Mouse (Mus musculus) retina, postnatal 7 days (tissue): Measurements from ENCODE around the gene Lbx2.

ENCODE experiments used
- DNase-seq: peaks from one replicate; pipeline ENCODE4 v3.0.0-alpha.2; 2012; ENCODE audit warnings: low read depth, low spot score

Gene Lbx2

DNA sequence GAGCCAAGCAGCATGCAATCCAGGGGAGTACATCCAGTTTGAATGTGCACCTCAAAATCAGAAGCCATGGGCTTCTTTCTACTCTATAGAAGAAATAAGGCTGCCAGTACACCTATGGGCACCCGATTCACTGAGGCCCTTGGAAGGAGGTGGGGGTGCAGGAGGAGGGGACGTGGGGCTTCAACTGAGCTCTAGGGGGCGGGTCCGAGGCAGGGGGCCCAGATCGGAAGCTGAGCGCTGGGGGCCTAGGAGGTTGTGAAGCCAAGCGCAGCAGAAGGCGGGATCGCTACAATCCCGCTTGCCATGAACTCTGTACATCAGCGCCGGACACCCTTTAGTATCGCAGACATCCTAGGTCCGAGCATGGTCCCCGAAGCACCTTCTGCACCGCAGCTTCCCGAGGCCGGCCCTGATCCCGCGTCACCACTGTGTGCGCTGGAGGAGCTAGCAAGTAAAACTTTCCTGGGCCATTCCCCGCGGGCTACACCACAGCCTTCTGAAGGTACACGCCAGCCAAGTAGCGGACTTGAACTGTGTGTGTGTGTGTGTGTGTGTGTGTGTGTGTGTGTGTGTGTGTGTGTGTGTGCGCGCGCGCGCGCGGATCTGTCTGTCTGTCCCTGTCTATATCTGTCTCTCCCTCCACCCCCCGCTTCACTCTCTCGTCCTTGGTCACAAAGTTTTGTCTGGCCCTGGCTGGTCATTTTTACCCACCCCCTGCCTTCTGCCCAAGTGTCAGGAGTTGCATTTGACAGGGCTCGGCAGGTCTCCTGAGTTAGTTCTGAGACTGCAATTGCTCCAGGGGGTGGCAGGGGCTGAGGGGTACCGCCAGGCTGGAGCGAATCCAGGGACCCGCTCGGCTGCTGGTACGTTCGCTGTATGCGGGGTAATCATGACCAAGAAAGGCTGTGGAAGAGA is at the start of gene Lbx2:
Lbx2 (plus strand) TSS at position 247 of the 915 bp plus-strand sequence.
- DNase-seq: no peak

GRCm38 (mm10) chr6:83037188-83037587 is 49.0 kb upstream of the Lbx2 start:
- no peak for DNase-seq

DNA sequence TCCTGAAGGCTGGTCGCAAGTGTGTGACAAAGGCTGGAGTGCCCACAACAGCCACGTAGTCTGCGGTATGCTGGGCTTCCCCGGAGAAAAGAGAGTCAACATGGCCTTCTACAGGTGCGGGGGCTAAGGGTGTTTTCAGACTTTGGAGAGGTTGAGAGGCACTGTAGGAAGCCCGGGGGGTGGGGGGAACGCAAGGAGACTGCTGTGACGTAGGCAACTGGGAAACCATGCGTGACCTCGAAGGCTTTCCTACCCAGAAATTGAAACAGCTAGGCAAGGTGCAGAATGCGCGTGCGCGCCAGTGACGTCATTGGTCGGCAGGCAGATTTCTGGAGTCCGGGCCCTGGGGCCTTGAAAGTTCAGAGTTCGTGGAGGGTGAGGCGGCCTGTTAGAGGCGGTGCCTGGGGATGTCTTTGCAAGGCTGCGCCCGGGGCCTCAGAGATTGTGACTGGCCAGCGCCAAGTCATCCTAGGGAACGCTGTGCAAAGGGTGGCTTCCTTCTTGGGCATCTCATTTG is 47.6 kb upstream of the Lbx2 start:
- DNase-seq: peak; percentile 68

DNA sequence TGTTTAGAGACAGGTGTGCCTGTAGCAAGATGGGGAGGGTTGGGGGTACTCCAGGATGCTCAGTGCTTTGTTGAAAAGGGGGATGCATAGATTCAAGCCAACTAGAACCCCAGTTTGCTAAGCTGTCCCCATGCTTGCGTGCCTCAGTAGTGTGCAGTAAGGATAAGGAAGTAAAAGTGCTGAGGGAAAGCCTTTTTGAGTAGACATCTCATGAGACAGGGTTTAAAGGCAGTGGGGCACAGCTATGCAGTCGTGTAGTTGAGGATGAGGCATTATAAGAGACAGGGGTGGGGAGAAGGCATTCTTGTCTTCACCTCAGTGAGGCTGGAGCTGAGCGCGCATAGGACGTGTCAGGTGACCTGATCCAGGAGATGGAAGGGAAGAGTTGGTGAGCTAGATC is 45.6 kb upstream of the Lbx2 start:
- no peak for DNase-seq

GRCm38 (mm10) chr6:83043561-83043960 is 42.6 kb upstream of the Lbx2 start:
- DNase-seq: no peak

- DNase-seq: no peak
These were observed 42.2 kb upstream of the Lbx2 start for GRCm38 (mm10) chr6:83043993-83044392.

- no peak for DNase-seq
These were observed 41.4 kb upstream of the Lbx2 start for GRCm38 (mm10) chr6:83044742-83045141.

GRCm38 (mm10) chr6:83049367-83049766 is 36.8 kb upstream of the Lbx2 start:
- no peak for DNase-seq

DNA sequence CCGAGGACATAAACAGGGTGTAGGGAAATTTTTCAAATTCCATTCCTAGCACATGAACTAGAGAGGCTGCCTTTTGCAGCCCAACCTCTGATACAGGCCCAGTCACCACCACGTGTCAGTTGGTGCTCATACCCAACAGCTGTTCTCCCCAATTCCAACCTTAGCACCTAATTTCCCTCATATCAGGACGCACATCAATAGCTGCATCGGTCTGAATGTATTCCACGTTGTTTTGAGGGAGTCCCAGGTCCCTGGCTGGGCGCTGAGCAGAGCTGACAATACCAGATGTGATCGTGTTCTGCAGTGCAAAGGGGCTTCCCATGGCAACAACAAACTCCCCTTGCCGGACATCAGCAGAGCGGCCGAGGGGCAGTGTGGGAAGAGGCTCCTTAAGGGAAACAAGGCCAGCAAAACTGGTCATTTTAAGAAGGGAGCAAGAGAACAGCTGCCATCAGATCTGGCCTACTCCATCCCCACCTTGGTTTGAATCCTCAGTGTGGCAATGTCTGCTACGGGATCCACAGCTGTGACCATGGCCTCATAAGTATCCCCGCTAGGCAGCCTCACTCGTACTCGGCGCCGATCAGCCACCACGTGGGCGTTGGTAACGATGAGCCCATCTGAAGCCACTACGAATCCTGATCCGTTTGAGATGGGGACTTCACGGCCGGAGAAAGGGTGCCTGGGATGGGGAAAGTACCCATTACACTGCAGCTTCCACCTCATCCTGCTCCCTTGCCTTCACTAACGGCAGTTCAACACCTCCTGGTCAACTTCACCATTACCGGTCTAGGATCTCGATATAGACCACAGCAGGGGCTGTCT is 32.8 kb upstream of the Lbx2 start:
- DNase-seq: no peak

DNA sequence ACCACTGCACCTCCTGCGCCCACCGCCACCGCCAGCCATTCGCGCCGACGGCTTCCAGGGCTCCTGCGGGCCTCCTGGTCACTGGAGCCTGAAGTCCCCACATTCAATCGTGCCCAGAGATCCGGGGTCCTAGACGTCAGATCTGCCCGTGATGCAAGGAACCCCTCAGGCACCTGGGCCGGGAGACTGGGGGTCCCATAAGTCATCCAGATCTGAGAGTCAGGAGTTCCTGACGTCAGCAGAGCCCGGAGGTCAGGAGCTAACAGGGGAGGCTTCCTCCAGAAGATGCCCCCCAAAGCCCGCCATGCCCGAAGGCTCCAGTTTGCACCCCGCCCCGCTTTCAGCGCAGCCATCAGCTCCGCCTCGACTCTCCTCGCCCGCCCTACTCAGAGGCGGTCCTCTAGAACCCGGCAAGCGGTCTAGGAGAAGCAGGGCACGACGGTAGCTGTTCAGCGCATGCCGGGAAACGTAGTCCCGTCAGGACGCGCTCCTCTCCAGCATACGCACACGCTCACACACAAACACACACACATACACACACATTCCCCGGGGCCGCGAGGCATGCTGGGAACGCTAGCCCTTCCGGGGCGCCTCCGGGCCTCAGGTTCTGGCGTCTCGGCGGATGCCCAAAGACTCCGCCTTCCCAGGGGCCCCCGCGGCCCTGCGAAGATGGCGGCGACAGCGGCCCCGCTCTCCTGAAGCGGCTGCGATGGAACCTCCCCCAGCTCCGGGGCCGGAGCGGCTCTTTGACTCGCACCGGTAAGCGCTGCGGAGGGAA is 31.9 kb upstream of the Lbx2 start, which contains the start of gene Aup1:
Aup1 (plus strand) TSS at position 448 of the 778 bp plus-strand sequence.
- DNase-seq: peak; percentile 98

GRCm38 (mm10) chr6:83054871-83055431 is 31.2 kb upstream of the Lbx2 start, which contains the start of gene Htra2:
Gene Htra2, minus strand, starts transcription at chr6:83055273.
- no peak for DNase-seq

DNA sequence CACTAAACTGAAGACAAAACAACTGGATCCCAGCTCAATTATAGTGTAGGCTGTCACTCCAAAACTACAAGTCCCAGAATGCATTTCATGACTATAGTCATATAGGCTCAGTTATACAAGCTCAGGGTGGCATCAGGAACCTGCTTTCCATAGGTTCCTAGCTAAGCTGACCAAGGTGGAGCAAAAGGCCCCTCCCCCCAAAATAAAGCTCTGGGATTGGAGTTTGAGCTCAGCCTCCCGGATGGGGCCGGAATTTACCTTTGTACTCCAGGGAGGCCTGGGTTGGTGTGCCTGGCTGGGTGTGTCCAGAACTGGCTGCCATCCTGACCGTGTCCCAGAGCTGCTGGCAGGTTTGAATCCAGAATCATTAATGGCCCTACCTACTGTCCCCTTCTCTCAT is 28.4 kb upstream of the Lbx2 start, which contains the start of gene Dqx1:
Dqx1 (plus strand) TSS at position 55 of the 400 bp plus-strand sequence.
- no peak for DNase-seq

GRCm38 (mm10) chr6:83058725-83059124 is 27.4 kb upstream of the Lbx2 start:
- DNase-seq: no peak

DNA sequence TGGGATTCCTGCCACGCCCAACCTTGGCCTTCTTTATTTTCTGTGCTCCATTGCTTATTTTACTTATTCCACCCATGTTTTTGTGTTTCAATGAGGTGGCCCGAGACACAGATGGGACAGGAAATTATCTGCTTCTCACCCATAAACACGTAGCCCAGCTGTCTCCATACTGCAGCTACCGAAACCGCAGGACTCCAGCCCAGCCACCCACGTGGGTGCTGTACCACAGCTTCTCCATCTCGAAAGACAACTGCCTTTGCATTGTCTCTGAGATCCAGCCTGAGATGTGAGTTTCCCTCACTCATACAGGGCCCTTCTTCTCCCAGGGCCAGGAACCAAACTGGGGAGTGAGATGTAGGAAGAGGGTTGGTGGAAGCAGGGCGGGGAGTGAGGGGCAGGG is 20.2 kb upstream of the Lbx2 start:
- no peak for DNase-seq

DNA sequence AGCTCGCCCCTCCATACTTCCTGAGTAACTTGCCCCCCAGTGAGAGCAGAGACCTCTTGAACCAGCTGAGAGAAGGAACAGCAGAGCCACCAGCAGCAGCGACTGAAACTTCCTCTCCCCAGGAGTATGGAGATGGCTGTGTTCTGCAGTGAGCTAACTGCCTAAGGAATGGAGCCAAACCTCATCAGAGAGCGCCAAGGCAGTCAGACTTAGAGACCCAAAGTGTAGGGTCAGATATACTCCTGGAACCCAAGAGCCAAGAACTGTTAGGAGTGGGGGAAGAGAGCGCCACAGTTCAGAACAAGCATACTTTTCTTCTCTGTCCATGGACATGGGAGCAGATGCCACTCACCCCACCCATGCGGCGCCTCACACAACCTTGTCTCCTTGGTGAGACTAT is 19.7 kb upstream of the Lbx2 start:
- no peak for DNase-seq

DNA sequence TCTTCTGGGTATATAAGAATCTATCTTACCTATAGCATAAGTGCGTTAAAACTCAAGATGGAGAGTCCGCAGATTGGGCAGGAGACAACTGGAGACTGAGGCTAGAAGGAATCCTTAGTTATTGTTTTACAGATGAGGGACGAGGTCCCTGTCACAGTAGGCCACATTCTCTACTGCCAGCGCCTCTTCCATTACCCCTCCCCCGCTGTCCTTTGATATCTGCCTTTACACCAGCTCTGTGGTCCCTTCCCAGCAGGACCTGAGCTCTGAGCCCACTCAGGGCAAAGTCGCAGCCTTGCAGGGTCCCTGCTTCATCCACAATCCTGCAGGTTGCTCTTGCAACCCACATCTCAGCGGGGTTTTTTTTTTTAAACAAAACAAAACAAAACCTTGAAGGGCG is 17.9 kb upstream of the Lbx2 start:
- no peak for DNase-seq

GRCm38 (mm10) chr6:83068706-83069487 is 17.3 kb upstream of the Lbx2 start:
- DNase-seq: no peak

- DNase-seq: no peak
These were observed 16.5 kb upstream of the Lbx2 start for GRCm38 (mm10) chr6:83069488-83070246.

DNA sequence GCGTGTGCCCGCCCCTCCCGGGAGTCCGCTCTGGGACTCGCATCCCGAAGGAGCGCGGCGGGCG is 16.1 kb upstream of the Lbx2 start, which contains the start of gene Tlx2:
Tlx2 (minus strand) TSS at position 47 of the 64 bp plus-strand sequence.
- no peak for DNase-seq
